Mouse (Mus musculus): ENCODE measurements around the gene Ms4a3.

The Ms4a3 gene

DNA sequence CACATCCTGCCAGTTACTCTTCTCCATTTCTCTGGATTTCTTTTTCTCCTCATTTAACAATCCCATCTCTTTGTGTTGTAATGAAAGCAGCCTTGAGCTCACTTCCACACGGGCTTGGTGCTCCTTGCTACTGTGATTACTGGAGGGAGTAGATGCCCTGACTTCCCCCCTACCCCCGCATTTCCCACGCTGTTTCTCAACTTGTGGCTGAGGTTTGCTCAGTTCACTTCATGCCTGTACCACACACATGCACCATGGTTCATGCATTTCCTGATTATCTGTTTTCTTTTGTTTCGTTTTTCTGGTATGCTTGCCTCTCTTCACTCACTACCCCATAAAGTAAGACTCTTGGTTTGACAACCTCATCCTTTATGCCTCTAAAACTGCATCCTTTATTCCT, 51.4 kb downstream of the Ms4a3 start:
- no peak for DNase-seq (ENCODE audit: low spot score in 2 of 2)

All from urinary bladder, adult 18-20 months (tissue).